Mouse (Mus musculus): ENCODE results near the gene 4931440F15Rik.

Gene 4931440F15Rik

GRCm38 (mm10) chr11:29801432-29802427 lies 23.7 kb downstream of the 4931440F15Rik start:
- DNase-seq (ENCODE audit: low read depth, low spot score) = no peak

GRCm38 (mm10) chr11:29799839-29800238 lies 25.6 kb downstream of the 4931440F15Rik start:
- no peak for DNase-seq (ENCODE audit: low read depth, low spot score)

- no peak for DNase-seq (ENCODE audit: low read depth, low spot score)
Observed at GRCm38 (mm10) chr11:29795106-29795505, 30.4 kb downstream of the 4931440F15Rik start.

- DNase-seq (ENCODE audit: low read depth, low spot score) = no peak
Observed at GRCm38 (mm10) chr11:29794475-29794874, 31.0 kb downstream of the 4931440F15Rik start.

- no peak for DNase-seq (ENCODE audit: low read depth, low spot score)
Observed at GRCm38 (mm10) chr11:29790796-29791195, 34.7 kb downstream of the 4931440F15Rik start.

- no peak for DNase-seq (ENCODE audit: low read depth, low spot score)
Observed at GRCm38 (mm10) chr11:29788921-29789638, 36.4 kb downstream of the 4931440F15Rik start.

- DNase-seq (ENCODE audit: low read depth, low spot score) = no peak
Observed at GRCm38 (mm10) chr11:29788499-29788898, 37.0 kb downstream of the 4931440F15Rik start.

GRCm38 (mm10) chr11:29787473-29787872 lies 38.0 kb downstream of the 4931440F15Rik start:
- DNase-seq (ENCODE audit: low read depth, low spot score) = no peak

- DNase-seq (ENCODE audit: low read depth, low spot score) = no peak
Observed at GRCm38 (mm10) chr11:29786583-29787219, 38.8 kb downstream of the 4931440F15Rik start.

- no peak for DNase-seq (ENCODE audit: low read depth, low spot score)
Observed at GRCm38 (mm10) chr11:29779409-29780026, 46.0 kb downstream of the 4931440F15Rik start.

- DNase-seq (ENCODE audit: low read depth, low spot score) = no peak
Observed at GRCm38 (mm10) chr11:29778936-29779335, 46.5 kb downstream of the 4931440F15Rik start.

GRCm38 (mm10) chr11:29777964-29778363 lies 47.5 kb downstream of the 4931440F15Rik start:
- DNase-seq (ENCODE audit: low read depth, low spot score) = no peak

GRCm38 (mm10) chr11:29774760-29775159 lies 50.7 kb downstream of the 4931440F15Rik start:
- DNase-seq (ENCODE audit: low read depth, low spot score) = no peak

- no peak for DNase-seq (ENCODE audit: low read depth, low spot score)
Observed at GRCm38 (mm10) chr11:29774296-29774695, 51.2 kb downstream of the 4931440F15Rik start.

All from embryo, embryonic 11.5 days (tissue).